Mouse (Mus musculus) liver, adult 2 months (tissue): ENCODE results near the gene Ocln. TPM values are rescaled to one million over a fixed set of nuclear protein-coding genes. Genes with fewer than 3 reads are reported as not detected.

Experiments used
- DNase-seq: peaks from one replicate; pipeline ENCODE4 v3.0.0-alpha.2; 2011; ENCODE audit warnings: low read depth, low spot score; ENCODE audit errors: extremely low read depth
- H3K27ac ChIP-seq: fragments of 200-500 bp; replicated peaks from 2 replicates; pipeline ENCODE4 v1.5.1; 2012; ENCODE audit warnings: low read depth, mild to moderate bottlenecking, control low read depth, inconsistent platforms, low read length; ENCODE audit not compliant: insufficient read depth
- H3K27me3 ChIP-seq: fragments of 200-500 bp; 2 replicates; pipeline ENCODE4 v1.6.1; 2012; ENCODE audit warnings: mild to moderate bottlenecking, moderate library complexity, low read length, inconsistent platforms; ENCODE audit not compliant: control insufficient read depth, insufficient read depth
- H3K36me3 ChIP-seq: fragments of 200-500 bp; 2 replicates; pipeline ENCODE4 v1.6.1; 2012; ENCODE audit warnings: low read length, inconsistent platforms; ENCODE audit not compliant: control insufficient read depth, insufficient read depth
- H3K4me1 ChIP-seq: fragments of 200-500 bp; 2 replicates; pipeline ENCODE4 v1.6.1; 2011; ENCODE audit warnings: low read length; ENCODE audit not compliant: control insufficient read depth, insufficient read depth
- H3K4me3 ChIP-seq: fragments of 200-500 bp; 2 replicates; pipeline ENCODE4 v1.5.1; 2011; ENCODE audit warnings: low read depth, mild to moderate bottlenecking, control low read depth, low read length, moderate library complexity; ENCODE audit not compliant: insufficient read depth
- H3K79me2 ChIP-seq: fragments of 200-500 bp; 2 replicates; pipeline ENCODE4 v1.6.1; 2012; ENCODE audit warnings: inconsistent platforms, mild to moderate bottlenecking, low read length, moderate library complexity; ENCODE audit not compliant: control insufficient read depth, insufficient read depth
- H3K9ac ChIP-seq: fragments of 200-500 bp; 2 replicates; pipeline ENCODE4 v1.6.1; 2012; ENCODE audit warnings: low read depth, mild to moderate bottlenecking, control low read depth, inconsistent platforms, low read length
- CTCF ChIP-seq: fragments of 200-500 bp; IDR thresholded peaks from 2 replicates; pipeline ENCODE4 v1.5.1; 2011; ENCODE audit warnings: low read depth, low read length, control low read depth
- POLR2A ChIP-seq: fragments of 200-500 bp; IDR thresholded peaks from 2 replicates; pipeline ENCODE4 v1.6.1; 2011; ENCODE audit warnings: low read length, control low read depth; ENCODE audit not compliant: insufficient read depth; ENCODE audit errors: extremely low read depth
- WGBS: fragments of 180-500 bp; shearing (Covaris S2); methylation state at CpG from one replicate; pipeline ENCODE4 v1.1.7; 2018; 5-methylcytosine and 5-hydroxymethylcytosine counted together
- polyA plus RNA-seq: library from polyadenylated mRNA; depleted of rRNA; stranded (reverse); fragments of >200 nt; gene quantifications from 2 replicates; pipeline ENCODE4 v1.2.3, GENCODE M21; 2012
- total RNA-seq: library from RNA; depleted of rRNA; stranded (reverse); fragments of >200 nt; gene quantifications from 2 replicates; pipeline ENCODE4 v1.2.3, GENCODE M21; 2014

Ocln gene
- total and polyA plus RNA-seq, 2 experiments = 6.1 to 51.9 TPM

- Histone ChIP-seq H3K27ac (peak overlapping the region; percentile 96), H3K36me3 (no peaks in the 10 kb centered on the region), H3K9ac (peak overlapping the region; percentile 93), H3K4me3 (peak overlapping the region; percentile 82), H3K27me3 (no peaks in the 10 kb centered on the region), H3K79me2 (peaks cover 35% of the 10 kb centered on the region), H3K4me1 (peaks cover 6% of the 10 kb centered on the region)
- under 1% methylated on average over 35 of the region's 35 CpGs for WGBS
- no peak for TF ChIP-seq CTCF
- DNase-seq = no peak
Observed at GRCm38 (mm10) chr13:100552009-100552368, 529 bp downstream of the Ocln start.

- Histone ChIP-seq H3K79me2 (peaks cover 36% of the 10 kb centered on the region), H3K4me3 (peak overlapping the region; percentile 82), H3K27ac (peak overlapping the region; percentile 96), H3K27me3 (no peaks in the 10 kb centered on the region), H3K9ac (peak overlapping the region; percentile 93), H3K36me3 (no peaks in the 10 kb centered on the region), H3K4me1 (peaks cover 6% of the 10 kb centered on the region)
- TF ChIP-seq CTCF (no peak), POLR2A (no peak)
- DNase-seq = no peak
- WGBS = under 1% methylated on average over 41 of the region's 41 CpGs
Observed at GRCm38 (mm10) chr13:100551371-100552008, 1.0 kb downstream of the Ocln start.

- no peak overlapping the region for H3K9ac ChIP-seq
- H3K27me3 ChIP-seq = no peaks in the 10 kb centered on the region
- H3K79me2 ChIP-seq = peaks cover 54% of the 10 kb centered on the region
- 85% methylated on average over 5 of the region's 5 CpGs for WGBS
- TF ChIP-seq CTCF = no peak
- no peak for TF ChIP-seq POLR2A
- H3K27ac ChIP-seq = no peak overlapping the region
- no peak overlapping the region for H3K4me3 ChIP-seq
- DNase-seq = no peak
- H3K4me1 ChIP-seq = peaks cover 21% of the 10 kb centered on the region
- no peaks in the 10 kb centered on the region for H3K36me3 ChIP-seq
Observed at GRCm38 (mm10) chr13:100547269-100547668, 5.2 kb downstream of the Ocln start.

- no peak overlapping the region for H3K9ac ChIP-seq
- no peak overlapping the region for H3K4me3 ChIP-seq
- TF ChIP-seq POLR2A (no peak), CTCF (no peak)
- H3K4me1 ChIP-seq = peaks cover 19% of the 10 kb centered on the region
- no peaks in the 10 kb centered on the region for H3K36me3 ChIP-seq
- H3K27ac ChIP-seq = peak overlapping the region; percentile 54; the same call in 1 of the 2 replicates
- H3K79me2 ChIP-seq = peaks cover 45% of the 10 kb centered on the region
- 18% methylated on average over 3 of the region's 3 CpGs for WGBS
- no peaks in the 10 kb centered on the region for H3K27me3 ChIP-seq
- no peak for DNase-seq
Observed at GRCm38 (mm10) chr13:100545510-100545909, 7.0 kb downstream of the Ocln start.

GRCm38 (mm10) chr13:100544220-100544662 lies 8.3 kb downstream of the Ocln start:
- 14% methylated on average over 4 of the region's 4 CpGs for WGBS
- peak; percentile 98 for DNase-seq

GRCm38 (mm10) chr13:100543011-100543767 lies 9.3 kb downstream of the Ocln start:
- Histone ChIP-seq H3K4me3 (no peak overlapping the region; the same call in 1 of the 2 replicates), H3K27me3 (no peaks in the 10 kb centered on the region), H3K27ac (peak overlapping the region; percentile 84), H3K79me2 (peaks cover 41% of the 10 kb centered on the region), H3K4me1 (peaks cover 16% of the 10 kb centered on the region), H3K9ac (peak overlapping the region; percentile 27), H3K36me3 (peaks cover 2% of the 10 kb centered on the region; the same call in 1 of the 2 replicates)
- WGBS = 19% methylated on average over 10 of the region's 10 CpGs
- DNase-seq = peak; percentile 70
- TF ChIP-seq POLR2A (no peak), CTCF (no peak)

More at GRCm38 (mm10) chr13:100544220-100544662, 8.3 kb downstream of the Ocln start:
- no peaks in the 10 kb centered on the region for H3K27me3 ChIP-seq
- H3K27ac ChIP-seq = peak overlapping the region; percentile 100
- peaks cover 18% of the 10 kb centered on the region for H3K4me1 ChIP-seq
- peak overlapping the region; percentile 27; the same call in 1 of the 2 replicates for H3K4me3 ChIP-seq
- TF ChIP-seq CTCF (no peak), POLR2A (no peak)
- peak overlapping the region; percentile 76 for H3K9ac ChIP-seq
- H3K36me3 ChIP-seq = no peaks in the 10 kb centered on the region
- peaks cover 44% of the 10 kb centered on the region for H3K79me2 ChIP-seq
